Mouse (Mus musculus): ENCODE measurements at regions not wholly inside any gene's neighbourhood (a gene's known extent, or its start where the extent isn't known, plus 50 kb on each side); places are given as distances from the start of the nearest gene placed in this dataset.

DNA sequence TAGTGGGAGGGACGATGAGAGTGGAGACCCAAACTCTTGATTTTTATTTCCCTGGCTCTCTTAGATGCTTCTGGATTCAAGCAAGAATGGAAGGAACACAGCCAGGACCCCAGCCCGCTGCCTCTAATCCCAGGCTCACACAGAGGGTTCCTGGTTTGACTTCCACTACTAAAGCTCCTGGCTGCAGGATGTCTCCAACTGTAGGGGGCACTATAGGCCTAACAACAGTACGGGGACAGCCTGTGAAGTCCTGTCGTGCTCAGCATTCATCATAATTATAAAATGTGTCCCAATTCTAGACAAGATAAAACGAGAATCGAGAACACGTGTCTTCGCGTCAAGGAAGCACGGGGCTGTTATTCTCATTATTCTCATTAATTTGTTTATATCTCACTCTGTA is 254.3 kb upstream of the Kcnab2 start:
- in situ Hi-C loops (cut with MboI, MseI) = no loop called here

DNA sequence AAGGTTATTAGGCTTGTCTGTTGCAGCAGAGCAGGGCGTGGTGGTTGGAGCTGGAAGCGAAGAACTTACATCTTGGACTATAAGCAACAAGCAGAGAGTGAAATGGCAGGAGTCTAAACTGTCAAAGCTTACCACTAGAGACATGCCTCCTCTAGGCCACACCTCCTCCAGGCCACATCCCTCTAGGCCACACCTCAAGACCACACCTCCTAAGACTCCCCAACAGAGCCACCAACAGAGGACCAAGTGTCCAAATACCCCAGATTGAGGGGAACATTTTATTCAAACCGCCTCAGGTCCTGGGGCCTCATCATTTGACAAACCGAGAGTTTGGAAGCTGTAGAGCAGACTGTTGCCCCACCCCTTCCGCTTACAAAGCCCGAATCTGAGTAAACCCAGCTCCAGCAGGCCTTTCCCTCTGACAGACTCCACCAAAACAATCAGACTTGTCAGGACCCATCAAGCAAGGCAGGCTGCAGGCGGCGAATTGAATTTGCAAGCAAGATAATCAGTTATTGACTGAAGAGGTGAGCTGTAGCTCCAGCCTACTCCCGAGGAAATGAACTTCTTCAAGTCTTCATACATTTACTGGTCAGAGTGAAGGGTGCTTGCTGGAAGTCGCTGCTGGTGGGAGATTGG is 253.5 kb upstream of the Kcnab2 start:
- in situ Hi-C loops (cut with MboI, MseI) = no loop called here

DNA sequence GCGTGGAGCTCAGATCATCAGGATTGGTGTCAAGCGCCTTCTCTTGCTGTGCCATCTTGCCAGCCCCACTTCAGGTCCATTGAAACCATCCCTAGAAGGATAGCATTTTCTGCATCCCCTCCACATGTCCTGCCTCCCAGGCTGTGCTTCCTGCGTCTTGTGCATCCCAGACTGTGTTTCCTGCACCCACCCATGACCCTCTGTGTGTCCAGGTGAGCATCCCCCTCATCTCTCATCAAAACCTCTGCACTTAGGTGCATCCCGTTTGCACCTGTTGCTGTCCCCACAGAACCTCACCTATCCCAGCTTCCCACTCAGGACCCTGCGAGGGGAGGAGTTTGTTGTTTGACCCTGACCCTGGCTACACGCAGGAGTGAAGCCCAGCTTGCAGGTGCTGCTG is 251.8 kb upstream of the Kcnab2 start:
- in situ Hi-C loops (cut with MboI, MseI) = no loop called here

DNA sequence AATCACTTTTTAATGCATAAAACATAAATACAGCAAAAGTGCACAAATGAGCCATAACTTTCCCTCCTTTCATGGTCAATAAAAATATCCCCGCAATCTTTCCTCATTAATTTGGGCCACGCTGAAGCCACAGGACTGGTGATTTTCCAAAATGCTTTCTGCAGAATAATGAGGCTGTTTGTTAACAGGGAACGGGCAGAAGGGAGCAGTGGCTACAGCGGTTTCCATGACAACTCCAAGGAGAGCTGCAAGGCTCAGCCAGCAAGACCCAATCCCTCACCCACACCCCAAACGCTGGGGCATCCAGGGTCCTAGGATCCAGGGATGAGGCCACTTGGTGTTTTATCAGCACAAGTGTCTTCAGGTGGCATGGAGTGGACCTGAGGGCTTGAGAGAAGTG is 248.2 kb upstream of the Kcnab2 start:
- in situ Hi-C loops (cut with MboI, MseI) = no loop called here

DNA sequence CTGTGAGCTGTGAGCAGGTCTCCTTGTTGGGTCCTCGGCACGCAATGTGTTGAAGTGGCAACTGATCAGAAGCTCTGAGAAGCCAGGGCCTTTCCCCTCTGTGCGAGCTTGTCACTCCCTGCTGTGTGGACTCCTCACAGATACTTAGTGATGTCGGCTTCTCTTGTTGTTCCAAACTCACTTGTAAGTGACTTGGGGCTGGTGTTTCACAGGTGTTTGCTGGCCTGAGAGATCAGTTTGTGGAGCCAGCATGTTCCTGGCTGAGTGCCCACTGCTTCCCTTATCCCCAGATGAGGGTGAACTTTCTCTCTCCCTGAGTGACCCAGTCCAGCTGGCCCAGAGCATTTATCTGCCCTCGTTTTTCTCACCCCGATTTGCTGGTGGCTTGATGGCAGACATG is 247.8 kb upstream of the Kcnab2 start:
- in situ Hi-C loops (cut with MboI, MseI) = no loop called here

DNA sequence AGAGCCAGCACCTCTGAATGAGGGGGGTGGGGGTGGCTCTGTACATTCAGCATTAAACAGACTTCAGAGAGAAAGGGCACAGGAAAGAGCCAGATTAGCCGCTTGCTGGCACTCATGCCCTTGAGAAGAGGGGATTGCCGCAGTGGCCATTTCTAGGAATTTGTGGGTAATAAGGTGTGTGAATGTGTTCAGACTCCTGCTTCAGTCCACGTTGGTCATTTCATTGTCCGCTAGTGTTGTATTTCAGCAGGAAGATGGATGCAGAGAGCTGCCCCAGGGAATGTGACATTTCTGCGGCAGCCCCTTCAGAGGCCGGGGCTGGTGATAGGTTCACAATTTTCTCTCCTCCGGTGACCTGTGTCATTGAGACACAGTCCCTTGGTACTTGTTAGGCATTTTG is 247.1 kb upstream of the Kcnab2 start:
- in situ Hi-C loops (cut with MboI, MseI) = no loop called here

DNA sequence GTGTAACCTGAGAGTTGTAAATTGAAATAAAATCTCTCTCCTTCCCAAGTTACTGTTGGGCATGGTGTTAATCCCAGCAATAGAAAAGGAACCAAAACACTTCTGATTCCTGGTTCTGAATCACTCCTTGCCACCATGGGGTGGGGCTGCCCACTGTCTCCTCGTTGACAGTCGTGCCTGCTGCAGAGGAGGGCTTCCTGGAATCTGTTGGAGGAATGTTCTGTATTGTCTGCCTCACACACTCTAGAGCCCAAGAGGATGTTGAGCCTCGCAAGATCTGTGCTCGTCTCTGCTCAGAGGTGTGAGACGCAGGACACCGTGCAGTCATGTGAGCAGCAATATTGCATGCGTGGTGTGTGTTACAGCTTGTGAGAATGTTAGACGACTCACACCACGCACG is 246.4 kb upstream of the Kcnab2 start:
- in situ Hi-C loops (cut with MboI, MseI) = no loop called here

DNA sequence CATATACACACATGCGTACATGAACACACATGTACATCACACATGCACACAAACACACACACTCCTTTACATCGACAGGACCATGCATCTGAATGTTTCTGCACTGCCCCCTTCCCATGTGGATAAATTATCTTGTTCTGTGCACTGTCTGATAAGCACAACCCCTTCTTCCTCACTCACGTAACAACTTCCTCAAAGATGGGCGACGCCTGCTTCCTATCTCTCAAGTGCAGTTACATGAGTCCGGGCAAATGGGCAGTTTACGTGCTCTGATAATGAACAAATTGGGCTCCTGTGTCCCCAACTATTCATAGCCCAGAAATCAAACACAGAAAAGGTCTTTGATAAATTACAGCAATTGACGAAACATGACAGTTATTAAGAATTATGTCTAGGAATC is 242.9 kb upstream of the Kcnab2 start:
- in situ Hi-C loops (cut with MboI, MseI) = no loop called here

DNA sequence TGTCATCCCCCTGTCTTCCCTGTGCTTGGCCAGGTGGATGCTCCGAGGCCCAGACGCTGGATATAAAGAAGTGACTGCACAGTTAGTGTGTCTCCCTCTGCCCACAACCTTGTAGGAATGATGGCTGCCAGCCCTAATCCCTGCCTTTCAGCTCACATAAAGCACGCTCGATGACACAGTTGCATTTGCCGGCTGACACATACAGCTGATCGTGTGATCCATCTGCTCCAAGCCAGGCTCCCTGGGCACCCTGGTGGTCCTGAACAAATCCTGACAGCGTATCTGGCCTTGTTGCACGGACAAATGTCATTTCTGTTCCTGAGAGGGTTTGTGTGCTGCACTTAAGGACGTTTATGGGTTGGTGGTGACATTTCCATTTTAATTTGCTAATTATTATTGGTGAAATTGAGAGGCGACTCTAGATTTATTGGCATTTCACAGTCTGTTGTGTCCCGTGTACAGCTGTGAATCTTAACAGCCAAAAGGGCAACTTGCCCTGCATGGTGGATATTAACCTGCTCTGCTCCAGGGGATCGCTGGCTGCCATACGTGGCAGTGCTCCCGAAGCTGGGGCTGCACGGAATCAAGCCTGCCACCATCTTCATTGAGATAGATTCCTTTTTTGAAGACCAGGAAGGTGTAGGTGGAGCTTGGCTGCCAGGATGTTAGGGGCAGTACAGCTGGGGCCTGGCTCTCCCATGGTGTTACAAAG is 241.9 kb upstream of the Kcnab2 start:
- in situ Hi-C loops (cut with MboI, MseI) = no loop called here

DNA sequence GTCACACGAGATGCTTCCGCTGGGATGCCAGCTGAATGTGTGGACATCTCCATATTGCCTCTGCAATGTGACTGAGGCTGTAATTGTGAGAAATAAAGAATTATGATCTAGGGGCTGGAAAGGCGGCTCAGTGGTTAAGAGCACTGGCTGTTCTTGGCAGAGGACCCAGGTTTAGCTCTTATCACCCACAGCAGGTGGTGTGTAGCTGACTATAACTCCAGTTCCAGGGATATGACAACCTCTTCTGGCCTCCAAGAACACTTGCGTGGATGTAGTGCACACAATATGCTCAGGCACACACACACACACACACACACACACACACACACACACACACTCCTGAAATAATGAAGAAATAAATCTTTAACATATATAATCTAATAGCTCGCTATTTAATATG is 232.7 kb upstream of the Kcnab2 start:
- in situ Hi-C loops (cut with MboI, MseI) = no loop called here

DNA sequence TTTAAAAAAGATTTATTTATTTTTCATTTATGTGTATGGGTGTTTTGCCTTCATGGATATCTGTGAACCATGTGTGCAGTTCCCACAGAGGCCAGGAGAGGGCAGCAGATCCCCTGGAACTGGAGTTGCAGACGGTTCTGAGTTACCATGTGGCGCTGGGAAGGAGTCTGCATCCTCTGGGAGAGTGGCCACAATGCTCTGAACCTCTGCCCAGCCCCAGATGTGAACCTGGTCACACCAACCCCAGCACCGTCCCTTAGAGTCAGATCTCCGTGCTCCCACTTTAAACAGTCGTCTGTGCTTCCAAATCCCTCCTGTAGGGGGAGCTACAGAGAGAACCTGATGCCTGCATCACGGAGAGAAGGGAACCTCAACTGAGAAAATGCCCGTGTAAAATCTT is 222.5 kb upstream of the Kcnab2 start:
- in situ Hi-C loops (cut with MboI, MseI) = no loop called here

DNA sequence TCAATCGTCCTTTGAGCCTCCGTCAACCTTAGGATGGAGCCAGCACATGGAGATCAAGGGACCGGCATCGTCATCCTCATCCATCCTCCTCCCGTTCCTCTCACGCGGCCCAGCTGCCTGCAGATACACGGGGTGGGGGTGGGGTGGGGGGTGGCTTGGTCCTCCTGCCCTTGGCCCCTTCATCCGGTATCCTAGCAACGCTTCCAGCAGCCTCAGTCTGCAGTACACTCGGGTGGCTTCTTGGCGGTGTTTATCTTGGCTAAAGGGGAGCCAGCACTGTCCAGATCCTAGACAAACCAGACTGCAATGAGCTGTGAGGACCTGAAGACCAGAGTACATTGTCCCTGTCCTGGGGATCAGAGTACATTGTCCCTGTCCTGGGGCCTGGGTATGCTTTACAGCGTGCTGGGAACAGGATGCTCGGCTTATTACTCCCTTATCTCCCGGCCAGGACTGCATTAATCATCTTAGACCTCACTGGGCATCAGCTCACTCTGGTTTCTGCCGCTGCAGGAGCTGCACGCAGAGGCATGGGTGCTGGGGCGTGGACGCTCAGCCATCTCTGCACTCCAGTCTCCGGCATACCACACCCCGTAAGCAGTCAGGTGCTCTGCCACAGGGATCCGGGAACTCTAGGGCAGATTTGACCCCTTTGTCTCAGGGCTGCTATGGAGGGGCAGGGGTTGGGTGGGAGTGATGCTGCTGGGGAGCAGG is 219.7 kb upstream of the Kcnab2 start:
- in situ Hi-C loops (cut with MboI, MseI) = no loop called here

DNA sequence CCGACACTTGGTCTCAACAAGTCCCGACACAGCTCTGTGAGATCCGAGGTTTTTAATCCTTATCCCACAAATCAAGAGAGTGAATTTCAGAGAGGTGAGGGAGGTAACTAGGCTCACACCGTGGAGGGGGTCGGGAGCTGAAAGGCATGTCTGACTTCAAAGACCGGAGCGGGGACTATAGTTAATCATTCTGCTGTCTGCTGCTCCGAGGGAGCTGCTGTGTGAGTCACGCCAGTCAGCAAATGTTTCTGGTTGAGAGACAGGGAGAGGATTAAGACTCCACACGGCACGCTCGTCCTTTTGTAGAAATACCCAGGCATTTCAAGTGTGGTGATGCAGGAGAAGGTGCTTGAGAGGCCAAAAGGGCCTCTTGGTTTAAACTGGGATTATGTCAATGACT is 214.1 kb upstream of the Kcnab2 start:
- in situ Hi-C loops (cut with MboI, MseI) = no loop called here

DNA sequence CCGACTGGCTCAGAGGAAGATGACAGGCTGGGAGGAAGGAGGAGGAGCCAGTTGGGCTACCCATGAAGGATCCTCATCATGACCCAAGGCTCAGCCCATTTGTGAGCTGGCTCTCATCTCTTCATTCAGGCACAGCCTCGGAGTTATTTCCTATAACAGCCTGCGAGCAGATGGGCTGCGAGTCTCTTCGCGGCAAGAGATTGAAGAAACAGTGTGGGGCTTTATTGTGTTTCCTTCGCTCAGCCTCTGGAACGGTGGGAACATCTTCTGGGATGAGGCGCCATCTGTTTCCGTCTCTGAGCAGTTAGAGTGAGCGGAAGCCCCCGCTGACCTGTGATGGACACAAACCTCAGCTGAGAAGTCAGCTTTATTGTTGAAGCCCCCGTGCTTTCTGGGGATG is 213.6 kb upstream of the Kcnab2 start:
- in situ Hi-C loops (cut with MboI, MseI) = no loop called here

DNA sequence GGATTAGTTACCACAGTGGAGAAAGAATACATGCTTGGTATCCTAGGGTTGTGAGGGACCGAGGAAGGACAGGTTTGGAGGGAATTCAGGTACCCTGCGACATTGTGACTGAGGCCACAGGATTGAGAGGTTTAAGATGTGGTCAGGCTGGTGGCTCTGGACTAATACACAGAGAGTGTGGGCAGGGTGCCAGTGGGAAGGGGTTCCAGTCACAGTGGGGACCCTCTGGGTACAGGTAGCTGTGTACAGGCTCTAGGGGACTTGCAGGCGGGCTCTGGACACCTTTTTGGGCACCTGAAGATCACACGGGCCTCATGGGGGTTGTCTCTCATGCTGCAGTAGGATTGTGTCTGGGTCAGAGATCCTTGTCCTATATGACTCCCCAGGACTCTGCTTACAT is 213.1 kb upstream of the Kcnab2 start:
- in situ Hi-C loops (cut with MboI, MseI) = no loop called here

DNA sequence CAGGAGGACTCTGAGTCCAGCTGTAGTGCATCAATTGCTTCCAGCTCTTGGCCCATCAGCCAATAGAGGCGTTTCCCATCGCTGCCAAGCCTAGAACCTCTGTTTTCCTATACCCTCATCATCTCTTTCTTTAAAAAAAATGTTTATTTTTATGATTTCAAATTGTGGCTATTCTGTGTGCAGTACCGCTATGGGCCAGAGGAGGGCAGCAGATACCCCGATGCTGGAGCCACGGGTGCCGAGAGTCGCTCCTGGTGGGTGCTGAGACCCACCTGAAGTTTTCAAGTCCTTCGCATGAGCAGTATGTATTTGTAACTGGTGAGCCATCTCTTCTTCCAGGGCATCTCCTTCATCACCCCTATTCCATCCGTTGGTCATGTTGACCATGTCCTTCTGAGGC is 212.2 kb upstream of the Kcnab2 start:
- in situ Hi-C loops (cut with MboI, MseI) = no loop called here

DNA sequence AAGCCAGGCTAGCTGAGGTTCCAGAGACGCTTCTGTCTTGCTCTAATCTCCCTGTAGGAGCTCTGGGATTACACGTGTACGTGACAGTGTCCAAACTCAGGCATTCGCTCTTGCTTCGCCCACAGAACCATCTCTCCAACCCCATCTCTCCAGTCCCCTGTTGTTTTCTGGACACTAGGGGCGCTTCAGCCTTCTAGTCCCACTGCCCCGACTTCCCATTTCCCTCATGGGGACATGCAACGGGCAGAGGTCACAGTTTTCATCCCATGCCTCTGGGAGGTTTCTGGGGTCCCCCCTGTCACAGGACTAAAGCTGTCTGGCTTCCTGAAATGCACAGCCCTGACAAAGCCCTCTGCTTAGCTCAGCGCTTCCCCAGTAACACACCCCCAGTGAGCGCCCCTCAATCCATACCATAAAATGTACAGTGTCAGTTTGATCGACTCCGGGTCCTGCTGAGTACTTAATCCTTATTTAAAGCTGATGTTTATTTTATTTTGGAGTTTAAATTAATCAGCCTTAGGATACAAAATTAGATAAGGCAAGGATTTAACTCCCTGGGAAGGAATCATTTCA is 208.9 kb upstream of the Kcnab2 start:
- in situ Hi-C loops (cut with MboI, MseI) = no loop called here

DNA sequence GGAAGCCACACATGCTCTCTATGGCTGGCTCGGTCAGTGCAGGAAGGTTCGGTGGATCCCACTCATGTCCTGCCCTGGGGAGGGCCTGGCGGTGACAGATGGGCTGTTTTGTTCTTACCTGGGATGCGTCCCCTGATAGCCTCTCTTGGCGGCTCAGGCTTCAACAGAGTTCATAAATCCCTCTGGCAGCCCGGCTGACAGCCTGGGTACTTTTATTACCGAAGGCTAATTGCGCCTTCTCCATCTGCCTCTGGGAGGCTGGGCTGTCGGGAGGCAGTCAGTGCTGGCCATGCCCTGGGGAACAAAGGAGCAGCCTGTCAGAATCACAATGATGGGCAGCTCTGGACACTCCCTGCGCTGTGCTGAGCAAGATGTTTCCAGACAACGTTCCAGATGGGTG is 196.5 kb upstream of the Kcnab2 start:
- in situ Hi-C loops (cut with MboI, MseI) = no loop called here

DNA sequence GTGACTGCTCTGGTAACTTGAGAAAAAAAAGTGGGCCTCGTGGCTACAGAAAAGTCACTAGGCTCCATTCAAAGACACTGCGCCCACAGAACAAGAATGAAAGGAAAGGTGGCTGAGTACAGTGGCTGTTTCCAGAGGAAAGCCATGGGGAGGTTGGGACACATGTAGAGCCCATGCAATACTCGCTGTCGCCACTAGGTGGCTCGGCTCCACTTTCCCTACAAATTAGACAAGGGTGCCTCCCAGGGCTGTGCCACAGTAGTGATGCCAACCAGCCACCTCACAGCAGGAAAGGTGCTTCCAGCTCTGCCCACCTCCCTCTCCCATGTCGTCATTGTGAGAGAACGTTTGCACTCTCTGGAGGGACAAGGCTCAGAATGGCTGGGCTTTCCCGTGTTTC is 185.8 kb upstream of the Kcnab2 start:
- in situ Hi-C loops (cut with MboI, MseI) = no loop called here

DNA sequence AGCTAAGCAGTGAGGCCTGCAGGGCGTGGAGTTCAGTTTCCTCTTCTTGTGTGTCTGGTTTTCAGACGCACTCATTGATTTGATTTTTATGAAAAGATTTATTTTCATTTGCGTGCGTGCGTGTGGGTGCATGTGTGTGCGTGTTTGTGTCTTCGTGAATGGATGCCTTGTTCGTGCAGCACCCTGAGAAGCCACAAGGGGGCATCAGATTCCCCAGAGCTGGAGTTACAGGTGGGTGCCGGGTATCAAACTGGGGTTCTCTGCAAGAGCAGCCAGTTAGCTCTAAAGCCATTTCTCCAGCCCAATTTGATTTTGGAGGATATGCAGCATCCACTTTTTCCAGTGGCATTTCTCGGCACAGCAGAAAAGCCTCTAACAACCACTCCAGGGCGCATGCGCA is 185.4 kb upstream of the Kcnab2 start:
- in situ Hi-C loops (cut with MboI, MseI) = no loop called here

DNA sequence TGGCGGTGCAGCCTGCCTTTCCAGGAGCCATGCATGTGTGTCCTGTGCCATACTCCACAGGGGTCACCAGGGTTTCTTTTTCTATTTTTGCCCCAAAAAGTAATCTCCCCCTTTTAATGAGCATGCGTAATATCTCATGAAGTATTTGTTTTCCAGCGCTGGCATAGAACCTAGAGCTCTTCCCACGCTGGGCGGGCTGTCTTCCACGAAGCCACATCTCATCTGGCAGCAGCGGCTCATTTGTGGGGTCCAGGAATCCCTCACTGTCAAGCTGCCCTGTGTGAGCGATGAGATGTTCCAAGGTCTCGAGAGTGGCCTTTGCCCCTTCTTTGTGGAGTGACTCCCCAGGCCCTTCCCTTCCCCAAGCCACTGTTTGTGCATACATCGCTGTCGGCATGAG is 184.8 kb upstream of the Kcnab2 start:
- in situ Hi-C loops (cut with MboI, MseI) = no loop called here

DNA sequence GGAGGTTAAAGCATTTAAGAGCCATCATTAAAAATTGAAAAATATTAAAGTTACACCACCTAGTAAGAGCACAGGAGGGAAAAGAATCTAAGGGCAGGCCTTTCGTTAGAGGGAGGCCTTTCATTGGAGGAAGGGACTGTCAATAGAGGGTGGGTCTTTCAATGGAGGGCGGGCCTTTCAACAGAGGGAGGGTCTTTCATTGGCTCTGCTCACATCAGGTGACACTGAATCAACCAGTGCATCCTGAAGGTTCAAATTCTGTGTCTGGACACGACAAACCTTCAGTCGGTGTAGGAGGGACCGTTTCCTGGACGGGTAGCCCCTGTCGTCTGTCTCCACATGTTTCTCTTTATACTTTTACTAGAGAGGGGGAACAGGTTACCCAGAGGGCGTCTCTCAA is 172.5 kb upstream of the Kcnab2 start:
- in situ Hi-C loops (cut with MboI, MseI) = no loop called here

DNA sequence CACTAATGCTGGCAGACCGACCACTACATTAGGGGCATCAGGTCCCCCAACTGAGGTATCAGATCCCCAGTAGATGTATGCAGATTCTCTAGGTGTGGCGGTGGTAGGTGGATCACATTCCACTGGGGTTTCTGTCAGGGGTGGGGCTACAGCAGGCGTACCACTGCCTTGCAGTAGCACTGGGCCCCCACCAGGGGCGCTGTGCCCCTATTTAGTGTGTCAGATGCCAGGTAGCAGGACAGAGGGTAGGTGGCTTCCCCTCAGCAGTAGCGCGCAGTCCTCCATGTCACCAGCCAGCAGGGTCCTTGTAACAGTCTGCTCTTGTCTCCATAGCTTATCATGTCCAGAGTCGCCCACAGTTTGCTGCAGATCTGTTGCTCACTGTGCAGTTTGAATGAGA is 169.9 kb upstream of the Kcnab2 start:
- in situ Hi-C loops (cut with MboI, MseI) = loop anchor here (10.0 kb wide), 1 partner anchor 1287 kb away; no protein-coding TSS in a partner anchor

All from T-helper 1 cell (primary cell).